Mouse (Mus musculus) heart, embryonic 14.5 days (tissue): ENCODE measurements around the gene Cd9. TPM values are rescaled to one million over a fixed set of nuclear protein-coding genes. Genes with fewer than 3 reads are reported as not detected.

Source experiments
- ATAC-seq: fragments of 200-750 bp; cut with Nextera tagmentation; 2 replicates; pipeline ENCODE4 v1.8.0; 2017; ENCODE audit warnings: low read depth, moderate TSS enrichment; ENCODE audit not compliant: insufficient number of reproducible peaks, insufficient read depth, low FRiP score
- H3K27ac ChIP-seq, 2 experiments: fragments of 200-500 bp in 1 of 2; fragments of 300-500 bp in 1 of 2; sonication (generic) in 1 of 2; replicated peaks in 1 of 2; 2 replicates each; pipeline ENCODE4 v1.5.1; 2012 to 2014; ENCODE audit warnings: low read depth in 2 of 2, low read length in 2 of 2, control low read depth in 1 of 2, mild to moderate bottlenecking in 1 of 2, mixed read lengths in 1 of 2; ENCODE audit not compliant: control insufficient read depth in 1 of 2, insufficient read depth in 1 of 2
- H3K27me3 ChIP-seq: fragments of 300-500 bp; sonication (generic); 2 replicates; pipeline ENCODE4 v1.6.1; 2014; ENCODE audit warnings: mild to moderate bottlenecking, low read length, control low read depth; ENCODE audit not compliant: control insufficient read depth, insufficient read depth
- H3K36me3 ChIP-seq: fragments of 300-500 bp; sonication (generic); 2 replicates; pipeline ENCODE4 v1.6.1; 2014; ENCODE audit warnings: mild to moderate bottlenecking, control low read depth, low read length, mixed read lengths; ENCODE audit not compliant: control insufficient read depth, insufficient read depth
- H3K4me1 ChIP-seq, 2 experiments: fragments of 200-500 bp in 1 of 2; fragments of 300-500 bp in 1 of 2; sonication (generic) in 1 of 2; 2 replicates each; pipeline ENCODE4 v1.6.1; 2012 to 2014; ENCODE audit warnings: low read length in 2 of 2, control low read depth in 1 of 2, mixed read lengths in 1 of 2; ENCODE audit not compliant: control insufficient read depth in 2 of 2, insufficient read depth in 2 of 2
- H3K4me2 ChIP-seq: fragments of 300-500 bp; sonication (generic); 2 replicates; pipeline ENCODE4 v1.6.1; 2014; ENCODE audit warnings: mild to moderate bottlenecking, low read length
- H3K4me3 ChIP-seq, 2 experiments: fragments of 200-500 bp in 1 of 2; fragments of 300-500 bp in 1 of 2; sonication (generic) in 1 of 2; 2 replicates each; pipeline ENCODE4 v1.5.1; 2012 to 2014; ENCODE audit warnings: low read length in 2 of 2, mild to moderate bottlenecking in 2 of 2, control low read depth in 1 of 2, low read depth in 1 of 2, moderate library complexity in 1 of 2; ENCODE audit not compliant: control insufficient read depth in 1 of 2, insufficient read depth in 1 of 2
- H3K9ac ChIP-seq: fragments of 300-500 bp; sonication (generic); 2 replicates; pipeline ENCODE4 v1.6.1; 2014; ENCODE audit warnings: mild to moderate bottlenecking, low read length
- H3K9me3 ChIP-seq: fragments of 300-500 bp; sonication (generic); 2 replicates; pipeline ENCODE4 v1.6.1; 2016; ENCODE audit warnings: low read length, control low read depth; ENCODE audit not compliant: control insufficient read depth
- WGBS: fragments of 180-500 bp; shearing (Covaris S2); extraction: QIAGEN DNeasy Blood & Tissue Kit; methylation state at CpG from one replicate; pipeline ENCODE4 v1.1.7; 2014; 5-methylcytosine and 5-hydroxymethylcytosine counted together
- polyA plus RNA-seq: library from polyadenylated mRNA; unstranded; fragments of >200 nt; fragmentation: Nextera tagmentation; extraction: Ambion mirVana; gene quantifications from 2 replicates; pipeline ENCODE4 v1.2.1, GENCODE M21; 2014

The Cd9 gene
- polyA plus RNA-seq, 1 experiment from 2014 or later, result 91.8 TPM

DNA sequence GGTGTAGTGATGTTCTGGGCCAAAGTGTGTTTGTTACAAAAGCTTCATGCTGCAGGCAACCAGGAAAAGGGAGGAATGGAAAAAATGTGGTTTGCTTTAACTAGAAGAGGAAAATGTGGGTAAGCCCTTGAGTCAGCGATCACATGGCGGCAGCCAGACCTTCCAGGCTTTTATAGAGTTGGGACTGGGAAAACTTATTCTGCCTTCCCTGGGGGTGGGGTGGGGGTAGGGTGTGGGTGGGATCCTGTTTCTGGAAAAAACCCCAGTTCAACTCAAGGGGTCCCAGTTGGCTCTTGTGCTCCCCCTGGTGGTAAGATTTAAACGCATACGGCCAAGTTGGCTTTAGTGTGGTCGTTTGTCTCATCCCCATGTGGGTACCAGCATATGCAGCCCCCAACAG is 3.5 kb upstream of the Cd9 start:
- Histone ChIP-seq H3K27me3 (peaks cover 11% of the 10 kb centered on the region), H3K4me1 (peaks cover 2 to 6% of the 10 kb centered on the region in 2 experiments; a peak in 2 of 4 replicates), H3K36me3 (no peaks in the 10 kb centered on the region), H3K4me3 (no peak overlapping the region), H3K9ac (no peak overlapping the region), H3K9me3 (no peaks in the 10 kb centered on the region), H3K27ac (no peak overlapping the region), H3K4me2 (no peak overlapping the region)
- no peak for ATAC-seq
- 28% methylated on average over 5 of the region's 5 CpGs for WGBS

GRCm38 (mm10) chr6:125496417-125496816 is 1.8 kb upstream of the Cd9 start:
- Histone ChIP-seq H3K4me3 (no peak overlapping the region), H3K4me1 (peaks cover 8 to 16% of the 10 kb centered on the region in 2 experiments; a peak in 2 of 4 replicates), H3K4me2 (no peak overlapping the region), H3K27me3 (peaks cover 26% of the 10 kb centered on the region), H3K27ac (no peak overlapping the region), H3K9ac (no peak overlapping the region), H3K9me3 (no peaks in the 10 kb centered on the region), H3K36me3 (no peaks in the 10 kb centered on the region)
- no peak for ATAC-seq
- WGBS, result 87% methylated on average over 12 of the region's 12 CpGs

GRCm38 (mm10) chr6:125495361-125495760 is 770 bp upstream of the Cd9 start:
- Histone ChIP-seq H3K36me3 (no peaks in the 10 kb centered on the region), H3K9me3 (no peaks in the 10 kb centered on the region), H3K4me1 (peaks cover 8 to 17% of the 10 kb centered on the region in 2 experiments; a peak in 2 of 4 replicates), H3K27me3 (peaks cover 29% of the 10 kb centered on the region), H3K9ac (no peak overlapping the region), H3K4me3 (no peak overlapping the region; a peak in 1 of 4 replicates), H3K4me2 (peak overlapping the region; percentile 96; the same call in 1 of the 2 replicates), H3K27ac (no peak overlapping the region)
- 77% methylated on average over 9 of the region's 9 CpGs for WGBS
- ATAC-seq, result no peak

- H3K9ac ChIP-seq, result peak overlapping the region; percentile 38
- H3K27me3 ChIP-seq, result peaks cover 25% of the 10 kb centered on the region
Measured at GRCm38 (mm10) chr6:125493147-125493546, 1.4 kb downstream of the Cd9 start.

DNA sequence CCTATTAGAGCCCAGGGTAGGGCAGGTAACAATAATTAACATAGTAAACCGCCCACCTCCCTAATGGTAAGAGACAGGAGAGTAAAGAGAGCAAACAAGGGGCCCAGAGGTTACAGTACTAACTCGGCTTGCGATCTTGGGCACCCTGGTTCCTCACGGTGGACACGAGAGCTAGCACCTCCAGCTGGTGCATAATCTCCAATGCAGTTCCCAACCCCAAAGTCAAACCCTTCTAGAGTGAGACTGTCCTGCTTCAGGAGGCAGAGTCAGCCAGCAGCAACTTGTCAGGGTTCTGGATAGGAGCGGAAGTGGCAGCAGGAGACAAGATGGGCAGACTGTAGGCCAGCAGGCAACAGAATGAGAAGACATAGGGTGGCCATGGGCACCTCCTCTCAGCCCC is 1.9 kb downstream of the Cd9 start:
- Histone ChIP-seq H3K4me2 (peak overlapping the region; percentile 96), H3K4me1 (peaks cover 17 to 30% of the 10 kb centered on the region in 2 experiments), H3K9me3 (no peaks in the 10 kb centered on the region), H3K27me3 (peaks cover 25% of the 10 kb centered on the region), H3K27ac (peak overlapping the region in 1 of 2 experiments; percentile 26; a peak in 2 of 4 replicates), H3K4me3 (peak overlapping the region; percentile 10 to 71; a peak in 3 of 4 replicates), H3K36me3 (no peaks in the 10 kb centered on the region), H3K9ac (peak overlapping the region; percentile 38)
- ATAC-seq, result no peak
- WGBS, result 84% methylated on average over 6 of the region's 6 CpGs

More at GRCm38 (mm10) chr6:125493147-125493546, 1.4 kb downstream of the Cd9 start:
- Histone ChIP-seq H3K4me2 (peak overlapping the region; percentile 96), H3K4me3 (peak overlapping the region; percentile 71 to 73), H3K27ac (peak overlapping the region in 1 of 2 experiments; percentile 26; a peak in 2 of 4 replicates), H3K36me3 (no peaks in the 10 kb centered on the region), H3K4me1 (peaks cover 17 to 30% of the 10 kb centered on the region in 2 experiments), H3K9me3 (no peaks in the 10 kb centered on the region)
- WGBS, result 64% methylated on average over 5 of the region's 5 CpGs
- ATAC-seq, result no peak

DNA sequence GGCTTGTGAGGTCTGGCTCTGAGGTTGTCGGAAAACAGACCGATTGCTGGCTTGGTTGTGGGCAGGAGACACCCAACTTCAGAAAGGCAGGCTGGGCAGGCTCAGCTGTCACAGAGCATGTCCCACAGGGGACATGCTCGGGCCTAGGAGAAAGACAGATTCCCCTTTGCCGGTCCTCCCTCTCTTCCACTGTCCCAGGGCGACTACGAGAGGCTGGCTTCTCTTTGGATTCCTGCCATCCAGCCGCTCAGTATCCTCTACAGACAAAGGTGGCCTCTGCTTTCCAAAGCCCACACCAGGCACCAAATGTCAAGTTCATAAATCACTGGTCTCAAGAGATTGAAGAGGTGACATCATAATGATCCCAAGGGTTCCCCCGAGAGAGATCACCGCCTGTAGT is 2.6 kb downstream of the Cd9 start:
- 50% methylated on average over 9 of the region's 9 CpGs for WGBS
- ATAC-seq, result no peak
- H3K27me3 ChIP-seq, result peaks cover 25% of the 10 kb centered on the region
- H3K4me2 ChIP-seq, result peak overlapping the region; percentile 96
- H3K4me1 ChIP-seq, result peaks cover 17 to 30% of the 10 kb centered on the region in 2 experiments
- H3K4me3 ChIP-seq, result peak overlapping the region in 1 of 2 experiments; percentile 71; a peak in 1 of 4 replicates
- no peak overlapping the region; a peak in 1 of 4 replicates for H3K27ac ChIP-seq
- H3K36me3 ChIP-seq, result no peaks in the 10 kb centered on the region
- no peaks in the 10 kb centered on the region for H3K9me3 ChIP-seq
- H3K9ac ChIP-seq, result peak overlapping the region; percentile 38

DNA sequence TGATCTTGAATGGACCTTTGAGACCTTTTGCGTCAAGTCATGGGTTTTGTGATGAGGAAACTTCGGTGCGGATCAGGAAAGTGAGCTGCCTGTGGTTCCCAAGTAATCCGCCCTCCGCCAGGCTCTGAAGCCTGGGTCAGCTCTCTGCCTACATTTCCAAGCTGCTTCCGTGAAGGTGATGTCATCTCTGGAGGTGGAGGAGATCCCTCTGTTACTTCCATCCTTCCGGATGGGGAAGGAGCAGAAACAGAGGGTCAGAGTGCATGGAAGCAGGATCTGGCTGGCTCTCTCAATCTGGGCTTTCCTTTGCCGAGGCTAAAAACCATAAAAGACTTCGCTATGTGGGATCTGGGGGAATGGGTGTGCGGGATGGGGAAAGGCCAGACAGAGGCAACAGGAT is 3.2 kb downstream of the Cd9 start:
- WGBS, result 84% methylated on average over 10 of the region's 10 CpGs
- Histone ChIP-seq H3K4me2 (peak overlapping the region; percentile 96), H3K36me3 (no peaks in the 10 kb centered on the region), H3K4me1 (peaks cover 19 to 30% of the 10 kb centered on the region in 2 experiments), H3K9me3 (no peaks in the 10 kb centered on the region), H3K4me3 (no peak overlapping the region), H3K9ac (no peak overlapping the region), H3K27ac (no peak overlapping the region), H3K27me3 (peaks cover 25% of the 10 kb centered on the region)
- ATAC-seq, result no peak
